Mouse (Mus musculus) mature B cell (primary cell): ENCODE data around the gene Lyve1.

Experiments
- in situ Hi-C: fragments of 300-500 bp; cut with MboI; formaldehyde crosslinking; loops from 2 replicates; pipeline ENCODE4 v1.14.3; 2019

The Lyve1 gene

DNA sequence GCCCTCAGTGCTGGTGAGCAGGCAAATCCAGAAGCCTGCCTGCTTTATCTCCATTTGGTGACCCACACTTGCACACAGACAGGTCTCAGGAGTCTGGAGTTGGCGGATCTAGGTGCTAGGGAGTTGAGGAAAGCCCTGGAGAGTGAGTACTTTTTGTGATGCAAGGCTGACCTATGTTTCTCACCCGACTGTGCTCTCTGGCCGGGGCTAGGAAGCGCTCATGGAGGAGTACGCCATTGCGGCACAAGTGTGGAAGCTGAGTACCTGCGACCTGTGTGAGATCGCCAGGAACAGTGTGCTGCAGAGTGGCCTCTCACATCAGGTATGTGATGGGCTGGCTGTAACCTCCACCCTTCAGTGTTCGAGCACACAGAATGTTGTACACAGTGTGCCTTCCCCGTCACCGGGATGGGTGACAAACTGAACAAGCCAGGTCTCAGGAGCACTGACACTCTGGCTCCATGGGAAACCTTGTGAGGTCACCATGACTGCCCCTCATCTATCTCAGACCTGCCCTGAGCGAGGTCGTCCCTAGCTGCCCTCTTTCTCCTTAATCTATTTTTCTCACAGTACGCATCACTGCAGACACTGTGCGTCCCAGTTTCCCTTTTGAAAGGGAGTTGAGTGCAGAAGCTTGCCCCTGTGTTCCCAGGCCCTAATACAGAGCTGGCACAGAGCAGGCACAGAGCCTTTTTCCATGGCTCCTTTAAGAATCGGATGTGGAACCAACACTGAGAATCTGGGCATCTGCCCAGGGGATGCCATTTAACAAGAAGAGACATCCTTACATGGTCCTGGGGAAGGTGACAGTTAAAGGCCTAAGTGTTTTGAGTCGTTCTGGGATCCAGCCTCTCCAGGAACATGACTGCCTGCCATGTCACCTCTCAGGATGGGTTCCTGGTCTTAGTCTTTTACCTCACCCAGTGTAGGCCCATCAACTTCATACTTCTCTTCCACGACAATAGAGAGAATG, 53.2 kb downstream of the Lyve1 start:
- in situ Hi-C loops, result loop anchor here (10.0 kb wide), 1 partner anchor 205 kb away; no protein-coding TSS in a partner anchor

DNA sequence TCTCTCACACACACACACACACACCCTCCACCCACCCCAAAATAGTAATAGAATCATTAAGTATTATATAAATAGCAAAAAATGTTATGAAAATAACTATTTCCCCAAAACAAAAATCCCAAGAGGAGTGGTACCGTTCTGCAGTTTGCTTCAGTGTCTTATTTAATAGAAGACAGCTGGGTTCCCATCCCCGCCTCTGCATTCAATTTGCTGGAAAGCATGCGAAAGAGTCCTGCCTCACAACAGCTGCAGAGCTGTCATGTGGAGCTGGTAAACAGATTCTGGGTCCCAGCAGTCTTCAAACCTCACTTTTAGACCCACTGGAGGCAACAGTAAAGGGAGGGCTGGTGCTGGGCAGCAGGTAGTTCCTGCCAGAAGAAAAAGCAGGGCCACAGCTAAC, 54.1 kb downstream of the Lyve1 start:
- in situ Hi-C loops, result loop anchor here (10.0 kb wide), 1 partner anchor 206 kb away; no protein-coding TSS in a partner anchor

DNA sequence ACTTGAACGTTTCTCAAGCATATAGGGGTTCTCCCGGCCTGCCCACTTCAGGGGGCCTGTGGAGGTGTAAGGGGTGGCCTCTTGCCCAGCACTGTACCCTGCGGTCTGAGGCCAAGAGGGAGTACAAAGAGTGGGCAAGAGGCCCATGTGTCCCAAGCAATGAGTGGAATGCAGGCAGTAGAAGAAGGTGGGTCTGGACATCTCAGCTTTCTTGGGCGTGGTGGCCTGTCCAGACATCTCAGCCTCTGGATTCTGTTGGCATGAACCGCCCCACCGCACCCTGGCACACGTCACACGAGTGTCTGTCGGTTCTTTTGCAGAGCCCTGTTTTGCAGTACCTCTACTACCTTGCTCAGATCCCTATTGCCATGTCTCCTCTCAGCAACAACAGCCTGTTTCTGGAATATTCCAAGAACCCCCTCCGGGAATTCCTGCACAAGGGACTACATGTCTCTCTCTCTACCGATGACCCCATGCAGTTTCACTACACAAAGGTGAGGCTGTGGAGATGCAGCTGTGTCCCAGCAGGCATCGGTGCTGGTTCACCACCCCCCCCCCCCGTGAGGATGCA, 55.5 kb downstream of the Lyve1 start:
- in situ Hi-C loops, result loop anchor here (10.0 kb wide), 1 partner anchor 207 kb away; no protein-coding TSS in a partner anchor

DNA sequence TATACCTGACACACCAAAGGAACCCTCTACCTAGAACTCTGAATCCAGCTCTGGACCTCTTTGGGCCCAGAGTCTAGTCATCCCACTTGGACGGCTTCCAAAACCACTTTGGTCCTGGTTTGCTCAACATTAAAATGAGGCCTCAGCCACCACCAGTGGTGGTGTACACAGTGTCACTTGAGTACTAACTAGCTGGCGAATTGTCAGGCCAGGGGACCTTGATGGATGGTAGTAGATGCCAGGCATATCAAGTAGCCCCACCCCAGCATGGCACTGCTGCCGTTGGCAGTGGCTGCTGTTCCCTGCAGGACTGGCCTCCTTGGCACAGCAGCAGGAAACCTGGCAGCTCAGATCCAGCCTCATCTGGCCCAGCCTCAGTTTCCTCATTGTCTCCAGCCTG, 58.8 kb downstream of the Lyve1 start:
- in situ Hi-C loops, result loop anchor here (5.0 to 10.0 kb wide), 2 partner anchors 77 to 211 kb away; no protein-coding TSS in a partner anchor

DNA sequence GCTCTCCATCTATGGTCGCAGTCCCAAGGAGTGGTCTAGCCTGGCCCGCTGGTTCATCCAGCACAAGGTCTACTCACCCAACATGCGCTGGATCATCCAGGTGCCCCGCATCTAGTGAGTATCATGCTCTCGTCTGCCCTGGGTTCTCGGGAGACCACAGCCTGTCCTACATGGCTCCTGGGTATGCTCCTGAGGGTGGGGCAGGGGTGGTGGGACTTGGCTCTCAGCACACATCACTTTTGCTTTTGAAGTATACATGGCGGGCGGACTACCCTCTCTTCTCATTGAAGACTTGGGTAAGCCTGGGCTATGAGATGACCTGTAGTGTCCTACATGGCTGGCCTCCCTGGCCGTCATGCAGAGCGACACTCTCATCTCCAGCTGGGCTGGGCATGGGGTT, 59.9 kb downstream of the Lyve1 start:
- in situ Hi-C loops, result loop anchor here (5.0 to 10.0 kb wide), 2 partner anchors 76 to 212 kb away; no protein-coding TSS in a partner anchor

DNA sequence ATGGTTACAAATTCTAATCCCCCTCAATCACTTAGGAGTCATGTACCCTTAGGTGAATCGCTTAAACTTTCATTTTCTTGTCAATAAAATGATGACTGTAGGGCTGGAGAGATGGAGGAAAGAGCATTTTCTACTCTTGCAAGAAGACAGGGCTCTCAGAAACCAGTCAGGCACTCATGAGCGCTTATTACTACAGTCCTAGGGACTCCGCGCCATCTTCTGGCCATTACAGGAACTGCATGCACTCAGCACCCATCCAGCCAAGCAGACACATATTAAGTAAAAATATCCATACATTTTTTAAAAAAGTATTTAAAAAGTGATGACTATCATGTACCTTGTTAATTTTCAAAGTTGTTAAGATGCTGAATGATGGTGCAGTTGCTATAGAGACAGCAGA, 62.0 kb downstream of the Lyve1 start:
- in situ Hi-C loops, result loop anchor here (5.0 to 10.0 kb wide), 2 partner anchors 74 to 214 kb away; no protein-coding TSS in a partner anchor
